Mouse (Mus musculus): Measurements from ENCODE around the gene Gm20509.

DNA sequence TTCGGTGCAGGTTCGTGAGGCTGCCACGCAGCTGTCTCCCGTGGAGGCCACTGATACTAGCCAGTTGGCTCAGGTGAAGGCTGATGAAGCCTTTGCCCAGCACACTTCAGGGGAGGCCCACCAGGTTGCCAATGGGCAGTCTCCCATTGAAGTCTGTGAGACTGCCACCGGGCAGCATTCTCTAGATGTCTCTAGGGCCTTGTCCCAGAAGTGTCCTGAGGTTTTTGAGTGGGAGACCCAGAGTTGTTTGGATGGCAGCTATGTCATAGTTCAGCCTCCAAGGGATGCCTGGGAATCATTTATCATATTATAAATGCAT, 1.6 kb downstream of the Gm20509 start:
- TF ChIP-seq CTCF (IDR thresholded peaks at IDR 0.05; ENCODE audit: low read depth, low read length) (no peak), POLR2A (IDR thresholded peaks at IDR 0.05; ENCODE audit: insufficient read depth, low read length) (no peak), EP300 (IDR thresholded peaks at IDR 0.05; ENCODE audit: insufficient read depth, low read depth, low read length) (no peak)

All from ES-Bruce4 (cell line).